In the genomic region with DNA sequence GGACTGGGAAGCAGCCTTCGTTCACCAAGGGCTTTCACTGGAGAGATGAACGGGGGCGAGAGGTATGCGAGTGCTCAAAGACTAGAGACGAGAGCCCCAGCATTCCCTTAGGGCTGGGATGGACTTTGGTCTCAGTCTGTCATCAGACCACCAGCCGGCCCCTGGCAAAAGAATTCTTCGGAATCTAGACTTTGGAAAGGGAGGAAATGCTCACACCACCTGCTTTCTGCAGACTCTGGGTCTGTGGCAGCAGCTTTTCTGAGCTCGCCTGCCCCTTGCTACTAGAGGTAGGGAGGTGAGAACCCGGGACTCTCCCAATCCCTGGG, we compare ENCODE assay signal across 8 mouse cellular contexts. TPM values are rescaled to one million over a fixed set of nuclear protein-coding genes. Genes with fewer than 3 reads are reported as not detected.
DNase-seq lines count a peak whose midpoint lies in the region; ATAC-seq and TF ChIP-seq lines count a peak whose summit lies in the region.

No protein-coding gene starts in this region.

- peak overlapping the region; percentile 17; the same call in 1 of the 2 replicates for H3K4me3 ChIP-seq in kidney, postnatal 0 days (replicated peaks; ENCODE audit: low read depth, low read length)
- H3K4me3 ChIP-seq in embryonic facial prominence, embryonic 15.5 days (replicated peaks) = peak overlapping the region; percentile 38
- peak overlapping the region; percentile 45 for H3K4me3 ChIP-seq in limb, embryonic 10.5 days
- H3K4me3 ChIP-seq in neural tube, embryonic 14.5 days (ENCODE audit: low read depth, low read length) = no peak overlapping the region
- H3K4me3 ChIP-seq in layer of hippocampus, adult 2 months = no peak overlapping the region; the same call in 1 of the 2 replicates

- H3K27me3 ChIP-seq in kidney, postnatal 0 days (ENCODE audit: insufficient read depth, low read length) = peaks cover 49% of the 10 kb centered on the region
- peaks cover 76% of the 10 kb centered on the region for H3K27me3 ChIP-seq in embryonic facial prominence, embryonic 15.5 days
- peaks cover 79% of the 10 kb centered on the region for H3K27me3 ChIP-seq in limb, embryonic 10.5 days (ENCODE audit: low read depth, poor library complexity, severe bottlenecking)
- peaks cover 18% of the 10 kb centered on the region for H3K27me3 ChIP-seq in neural tube, embryonic 14.5 days (ENCODE audit: control insufficient read depth, insufficient read depth, low read length)

- H3K27ac ChIP-seq in kidney, postnatal 0 days = no peak overlapping the region
- no peak overlapping the region for H3K27ac ChIP-seq in embryonic facial prominence, embryonic 15.5 days (replicated peaks)
- H3K27ac ChIP-seq in limb, embryonic 10.5 days = no peak overlapping the region
- no peak overlapping the region for H3K27ac ChIP-seq in neural tube, embryonic 14.5 days (ENCODE audit: low read depth, low read length)
- H3K27ac ChIP-seq in layer of hippocampus, adult 2 months = no peak overlapping the region

- no peak for DNase-seq in kidney, postnatal 0 days (ENCODE audit: low spot score)
- no peak for DNase-seq in kidney, adult 18-20 months
- DNase-seq in limb, embryonic 10.5 days (ENCODE audit: low spot score) = no peak
- DNase-seq in spleen, postnatal 14 days (ENCODE audit: low spot score in 2 of 2) = no peak
- DNase-seq in layer of hippocampus, adult 2 months (ENCODE audit: low spot score in 2 of 2) = no peak
- DNase-seq in cerebellum, postnatal 14 days = no peak

- WGBS in kidney, postnatal 0 days = under 1% methylated on average over 9 of the region's 9 CpGs
- 1% methylated on average over 9 of the region's 9 CpGs for WGBS in embryonic facial prominence, embryonic 15.5 days
- WGBS in limb, embryonic 10.5 days = under 1% methylated on average over 9 of the region's 9 CpGs
- 2% methylated on average over 9 of the region's 9 CpGs for WGBS in neural tube, embryonic 14.5 days

- H3K36me3 ChIP-seq in kidney, postnatal 0 days (ENCODE audit: insufficient read depth, low read length) = no peaks in the 10 kb centered on the region
- no peaks in the 10 kb centered on the region for H3K36me3 ChIP-seq in embryonic facial prominence, embryonic 15.5 days
- H3K36me3 ChIP-seq in limb, embryonic 10.5 days = no peaks in the 10 kb centered on the region
- no peaks in the 10 kb centered on the region for H3K36me3 ChIP-seq in neural tube, embryonic 14.5 days (ENCODE audit: control insufficient read depth, insufficient read depth, low read length)

- peak overlapping the region; percentile 57 for H3K4me2 ChIP-seq in kidney, postnatal 0 days (ENCODE audit: low read length)
- peak overlapping the region; percentile 71 for H3K4me2 ChIP-seq in embryonic facial prominence, embryonic 15.5 days (replicated peaks)
- H3K4me2 ChIP-seq in neural tube, embryonic 14.5 days (ENCODE audit: low read depth, low read length) = peak overlapping the region; percentile 45; the same call in 1 of the 2 replicates

- H3K9me3 ChIP-seq in kidney, postnatal 0 days (replicated peaks; ENCODE audit: low read length) = no peaks in the 10 kb centered on the region
- H3K9me3 ChIP-seq in embryonic facial prominence, embryonic 15.5 days (replicated peaks) = no peaks in the 10 kb centered on the region
- H3K9me3 ChIP-seq in limb, embryonic 10.5 days (replicated peaks) = no peaks in the 10 kb centered on the region
- no peaks in the 10 kb centered on the region for H3K9me3 ChIP-seq in neural tube, embryonic 14.5 days (ENCODE audit: control insufficient read depth, low read length)

- TF ChIP-seq CTCF in kidney, postnatal 0 days (IDR thresholded peaks at IDR 0.05; ENCODE audit: low read depth) = no peak
- TF ChIP-seq CTCF in layer of hippocampus, adult 2 months (conservative IDR thresholded peaks at IDR 0.05) = no peak

- H3K4me1 ChIP-seq in kidney, postnatal 0 days (replicated peaks; ENCODE audit: insufficient read depth, low read length) = 0 out of 2 replicates have a peak, but pooled peaks cover 4% of the 10 kb centered on the region
- peaks cover 23% of the 10 kb centered on the region for H3K4me1 ChIP-seq in embryonic facial prominence, embryonic 15.5 days
- peaks cover 34% of the 10 kb centered on the region for H3K4me1 ChIP-seq in limb, embryonic 10.5 days
- peaks cover 25% of the 10 kb centered on the region for H3K4me1 ChIP-seq in neural tube, embryonic 14.5 days (ENCODE audit: control insufficient read depth, insufficient read depth, low read length)

- peak; percentile 35; the same call in 1 of the 2 replicates for ATAC-seq in kidney, postnatal 0 days (replicated peaks; ENCODE audit: low FRiP score, low read depth)
- ATAC-seq in embryonic facial prominence, embryonic 15.5 days (ENCODE audit: insufficient number of reproducible peaks, low FRiP score, low TSS enrichment, low read depth) = no peak
- ATAC-seq in neural tube, embryonic 14.5 days (ENCODE audit: low read depth) = no peak

- H3K9ac ChIP-seq in kidney, postnatal 0 days (ENCODE audit: low read depth, low read length) = no peak overlapping the region
- H3K9ac ChIP-seq in embryonic facial prominence, embryonic 15.5 days = no peak overlapping the region
- H3K9ac ChIP-seq in neural tube, embryonic 14.5 days (replicated peaks; ENCODE audit: low read depth, low read length) = no peak overlapping the region

RNA-seq across cellular contexts. Expression of gene Lbx1, which starts 14.2 kb away (rescaled TPM):
- 0.04 TPM in 1 of 2 replicates, not detected in the other for polyA plus RNA-seq in kidney, postnatal 0 days (2015; fragmentation: Nextera tagmentation; extraction: Ambion mirVana)
- 0.49 and 0.75 TPM in 2 replicates for polyA plus RNA-seq in embryonic facial prominence, embryonic 15.5 days (2015; fragmentation: Nextera tagmentation; extraction: Ambion mirVana)
- 3.9 and 6.3 TPM in 2 replicates for polyA plus RNA-seq in limb, embryonic 10.5 days (2016; fragmentation: Nextera tagmentation; extraction: Ambion mirVana)
- polyA plus RNA-seq in neural tube, embryonic 14.5 days (2014; fragmentation: Nextera tagmentation; extraction: Ambion mirVana) = 23.0 and 24.3 TPM in 2 replicates
- not detected for total RNA-seq in layer of hippocampus, adult 2 months (2021)

Comparison
In these comparisons a context has a peak if more than half of its experiments do, and no peak if none do; other contexts are left out.
1. H3K4me3 ChIP-seq: peak in kidney, postnatal 0 days (single experiment), embryonic facial prominence, embryonic 15.5 days (single experiment) and limb, embryonic 10.5 days (single experiment); none in neural tube, embryonic 14.5 days (single experiment) and layer of hippocampus, adult 2 months (single experiment).
2. Peak in every context shown above with its lines, with median percentiles within 50 percentile points of each other: H3K4me2 ChIP-seq.